Mouse (Mus musculus) kidney, adult 2 months (tissue): ENCODE measurements around the gene Lypd4. TPM values are rescaled to one million over a fixed set of nuclear protein-coding genes. Genes with fewer than 3 reads are reported as not detected.
"Not testable (repeated sequence)": the region's sequence is repeated elsewhere in the genome, so short reads cannot be mapped to it uniquely, and the experiment has no call there.

ENCODE experiments used
- DNase-seq: peaks from one replicate; pipeline ENCODE4 v3.0.0; 2021
- H3K27ac ChIP-seq: fragments of 200-500 bp; 2 replicates; pipeline ENCODE4 v1.5.1; 2012; ENCODE audit warnings: low read depth, low read length, control low read depth, inconsistent platforms; ENCODE audit not compliant: insufficient read depth
- H3K27me3 ChIP-seq: fragments of 200-500 bp; replicated peaks from 2 replicates; pipeline ENCODE4 v1.6.1; 2012; ENCODE audit warnings: mild to moderate bottlenecking, moderate library complexity, low read length, inconsistent platforms; ENCODE audit not compliant: control insufficient read depth, insufficient read depth
- H3K36me3 ChIP-seq: fragments of 200-500 bp; 2 replicates; pipeline ENCODE4 v1.6.1; 2012; ENCODE audit warnings: mild to moderate bottlenecking, moderate library complexity, low read length, inconsistent platforms; ENCODE audit not compliant: control insufficient read depth, insufficient read depth
- H3K4me1 ChIP-seq: fragments of 200-500 bp; 2 replicates; pipeline ENCODE4 v1.6.1; 2011; ENCODE audit warnings: low read length; ENCODE audit not compliant: control insufficient read depth, insufficient read depth
- H3K4me3 ChIP-seq: fragments of 200-500 bp; 2 replicates; pipeline ENCODE4 v1.5.1; 2011; ENCODE audit warnings: mild to moderate bottlenecking, low read depth, low read length, control low read depth; ENCODE audit not compliant: insufficient read depth
- CTCF ChIP-seq: fragments of 200-500 bp; conservative IDR thresholded peaks from 2 replicates; pipeline ENCODE4 v1.5.1; 2011; ENCODE audit warnings: low read depth, mild to moderate bottlenecking, control low read depth, low read length, moderate library complexity, mixed read lengths; ENCODE audit not compliant: insufficient read depth, insufficient read length
- POLR2A ChIP-seq: fragments of 200-500 bp; IDR thresholded peaks from one replicate; pipeline ENCODE4 v1.6.1; 2011; ENCODE audit warnings: low read depth, low read length, control low read depth
- WGBS: fragments of 180-500 bp; shearing (Covaris S2); methylation state at CpG from one replicate; pipeline ENCODE4 v1.1.7; 2018; 5-methylcytosine and 5-hydroxymethylcytosine counted together
- polyA plus RNA-seq: library from polyadenylated mRNA; depleted of rRNA; stranded (reverse); fragments of >200 nt; gene quantifications from 2 replicates; pipeline ENCODE4 v1.2.3, GENCODE M21; 2012

Lypd4 gene
- polyA plus RNA-seq, 1 experiment, result 0.14 TPM

- no peak for TF ChIP-seq CTCF
- TF ChIP-seq POLR2A, result no peak
- Histone ChIP-seq H3K27me3 (no peaks in the 10 kb centered on the region), H3K27ac (no peak overlapping the region)
Observed at GRCm38 (mm10) chr7:24853695-24854094, 16.0 kb downstream of the Lypd4 start.

GRCm38 (mm10) chr7:24853233-24853563 lies 16.5 kb downstream of the Lypd4 start:
- no peak overlapping the region for H3K27ac ChIP-seq
- no peaks in the 10 kb centered on the region for H3K36me3 ChIP-seq
- no peak overlapping the region for H3K4me3 ChIP-seq
- peaks cover 2% of the 10 kb centered on the region; the same call in 1 of the 2 replicates for H3K4me1 ChIP-seq
- TF ChIP-seq CTCF (no peak), POLR2A (no peak)
- H3K27me3 ChIP-seq, result no peaks in the 10 kb centered on the region
- no peak for DNase-seq

More at GRCm38 (mm10) chr7:24853695-24854094, 16.0 kb downstream of the Lypd4 start:
- Histone ChIP-seq H3K36me3 (no peaks in the 10 kb centered on the region), H3K4me1 (peaks cover 2% of the 10 kb centered on the region; the same call in 1 of the 2 replicates), H3K4me3 (no peak overlapping the region)
- WGBS, result 39% methylated on average over 7 of the region's 7 CpGs
- DNase-seq, result no peak

GRCm38 (mm10) chr7:24852557-24853232 lies 17.0 kb downstream of the Lypd4 start:
- H3K27ac ChIP-seq, result no peak overlapping the region
- DNase-seq, result no peak

GRCm38 (mm10) chr7:24851596-24852325 lies 18.0 kb downstream of the Lypd4 start:
- no peak for DNase-seq
- WGBS, result 76% methylated on average over 5 of the region's 5 CpGs
- H3K27ac ChIP-seq, result no peak overlapping the region
- H3K4me3 ChIP-seq, result no peak overlapping the region
- H3K27me3 ChIP-seq, result no peaks in the 10 kb centered on the region
- H3K4me1 ChIP-seq, result peaks cover 2% of the 10 kb centered on the region; the same call in 1 of the 2 replicates
- no peaks in the 10 kb centered on the region for H3K36me3 ChIP-seq
- no peak for TF ChIP-seq POLR2A
- no peak for TF ChIP-seq CTCF

More at GRCm38 (mm10) chr7:24852557-24853232, 17.0 kb downstream of the Lypd4 start:
- peaks cover 2% of the 10 kb centered on the region; the same call in 1 of the 2 replicates for H3K4me1 ChIP-seq
- no peaks in the 10 kb centered on the region for H3K27me3 ChIP-seq
- no peak overlapping the region for H3K4me3 ChIP-seq
- no peaks in the 10 kb centered on the region for H3K36me3 ChIP-seq
- TF ChIP-seq POLR2A (no peak), CTCF (no peak)
- 58% methylated on average over 8 of the region's 8 CpGs for WGBS

GRCm38 (mm10) chr7:24850899-24851303 lies 18.8 kb downstream of the Lypd4 start:
- TF ChIP-seq POLR2A (no peak), CTCF (no peak)
- peaks cover 2% of the 10 kb centered on the region; the same call in 1 of the 2 replicates for H3K4me1 ChIP-seq
- no peak overlapping the region for H3K4me3 ChIP-seq
- H3K27me3 ChIP-seq, result no peaks in the 10 kb centered on the region
- DNase-seq, result no peak
- no peaks in the 10 kb centered on the region for H3K36me3 ChIP-seq
- H3K27ac ChIP-seq, result no peak overlapping the region
- whole genome bisulfite sequencing, result 36% methylated on average over 6 of the region's 6 CpGs

GRCm38 (mm10) chr7:24850162-24850561 lies 19.6 kb downstream of the Lypd4 start:
- Histone ChIP-seq H3K36me3 (no peaks in the 10 kb centered on the region), H3K27me3 (no peaks in the 10 kb centered on the region), H3K4me1 (peaks cover 2% of the 10 kb centered on the region; the same call in 1 of the 2 replicates), H3K4me3 (no peak overlapping the region), H3K27ac (no peak overlapping the region)
- DNase-seq, result no peak
- WGBS, result 28% methylated on average over 5 of the region's 5 CpGs
- no peak for TF ChIP-seq POLR2A

GRCm38 (mm10) chr7:24846576-24846975 lies 23.2 kb downstream of the Lypd4 start:
- H3K27me3 ChIP-seq, H3K36me3 ChIP-seq, DNase-seq, H3K4me3 ChIP-seq, H3K4me1 ChIP-seq, H3K27ac ChIP-seq: not testable (repeated sequence)
- 17% methylated on average over 2 of the region's 2 CpGs for WGBS
